Mouse (Mus musculus): Measurements from ENCODE around the gene Pstpip1.

Gene Pstpip1

DNA sequence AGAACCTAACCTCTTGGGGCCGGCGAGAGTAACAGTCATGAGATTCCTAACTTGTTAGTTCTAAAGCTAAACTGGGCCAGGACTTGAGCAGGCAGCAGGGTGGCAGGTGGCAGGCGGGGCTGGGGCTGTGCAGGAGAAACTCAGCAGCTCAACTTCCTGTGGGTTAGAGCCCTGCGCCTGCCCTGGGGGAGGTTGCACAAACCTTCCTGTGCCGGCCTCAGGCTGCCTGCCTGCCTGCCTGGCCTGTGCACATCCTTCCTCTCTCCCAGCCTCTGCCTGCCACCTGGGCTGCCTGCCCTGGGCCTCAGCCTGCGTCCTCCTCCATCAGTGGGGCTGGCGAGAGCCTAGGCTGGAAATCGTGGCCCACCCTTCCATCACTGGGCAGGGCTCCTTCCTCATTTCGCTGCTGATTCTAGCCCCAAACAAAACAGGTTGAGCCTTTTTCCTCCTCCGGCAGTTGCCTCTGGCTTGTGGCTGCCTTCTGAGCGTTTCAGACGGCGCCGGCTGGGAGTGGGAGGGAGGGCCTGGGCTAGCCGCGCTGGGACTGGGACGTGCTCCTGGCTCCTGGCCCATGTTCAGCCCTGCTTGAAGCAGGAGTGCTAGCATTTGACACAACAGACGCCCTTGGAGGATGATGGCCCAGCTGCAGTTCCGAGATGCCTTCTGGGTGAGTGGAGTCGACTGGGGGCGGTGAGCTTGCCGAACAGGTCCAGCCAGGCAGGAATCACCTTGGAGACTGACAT is at the start of gene Pstpip1:
TSS of gene Pstpip1 (plus strand) at position 185 of the 743 bp plus-strand sequence.
- DNase-seq (ENCODE audit: low spot score in 2 of 2): peak; percentile 49 to 53

GRCm38 (mm10) chr9:56041372-56042180 is 48.2 kb upstream of the Pstpip1 start, which contains the start of gene Rcn2:
TSS of gene Rcn2 (plus strand) at chr9:56041845.
- DNase-seq (ENCODE audit: low spot score in 2 of 2): peak; percentile 95

GRCm38 (mm10) chr9:56042181-56042621 is 47.6 kb upstream of the Pstpip1 start:
- DNase-seq (ENCODE audit: low spot score in 2 of 2): no peak

DNA sequence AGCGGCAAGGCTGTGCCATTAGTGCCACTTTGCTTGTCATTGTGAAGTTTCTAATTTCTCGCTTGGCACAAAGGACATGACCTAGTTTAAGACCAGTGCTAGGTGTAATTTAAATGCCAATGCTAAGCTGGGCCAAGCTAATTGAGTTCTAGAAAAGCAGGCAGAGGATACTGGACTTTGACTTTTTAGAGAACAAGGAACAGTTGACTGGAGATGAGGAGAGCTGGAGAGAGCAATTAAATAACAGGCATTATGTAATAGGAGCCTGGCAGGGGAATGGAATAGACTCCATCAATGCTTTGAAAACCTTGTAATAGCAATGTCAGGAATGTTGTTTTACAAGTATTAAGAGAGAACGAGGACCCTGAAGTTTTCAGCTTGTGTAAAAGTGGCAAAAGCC is 36.0 kb upstream of the Pstpip1 start:
- no peak for DNase-seq (ENCODE audit: low spot score in 2 of 2)

DNA sequence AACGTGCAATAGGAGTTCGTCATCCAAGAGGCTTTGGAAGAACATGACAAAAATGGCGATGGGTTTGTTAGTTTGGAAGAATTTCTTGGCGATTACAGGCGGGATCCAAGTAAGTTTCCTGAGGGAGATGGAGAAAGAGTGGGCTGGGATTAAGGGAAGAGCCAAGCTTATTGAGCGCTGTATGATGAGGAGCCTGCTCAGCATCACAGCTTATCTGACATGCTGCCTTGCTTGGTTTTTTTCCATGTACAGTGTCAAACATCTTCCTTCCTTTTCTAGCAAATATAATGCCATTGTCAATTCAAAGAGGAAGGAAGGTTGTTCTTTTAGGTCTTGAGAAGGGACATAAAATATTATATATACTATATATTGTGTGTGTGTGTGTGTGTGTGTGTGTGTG is 33.6 kb upstream of the Pstpip1 start:
- no peak for DNase-seq (ENCODE audit: low spot score in 2 of 2)

GRCm38 (mm10) chr9:56062336-56062735 is 27.4 kb upstream of the Pstpip1 start:
- no peak for DNase-seq (ENCODE audit: low spot score in 2 of 2)

DNA sequence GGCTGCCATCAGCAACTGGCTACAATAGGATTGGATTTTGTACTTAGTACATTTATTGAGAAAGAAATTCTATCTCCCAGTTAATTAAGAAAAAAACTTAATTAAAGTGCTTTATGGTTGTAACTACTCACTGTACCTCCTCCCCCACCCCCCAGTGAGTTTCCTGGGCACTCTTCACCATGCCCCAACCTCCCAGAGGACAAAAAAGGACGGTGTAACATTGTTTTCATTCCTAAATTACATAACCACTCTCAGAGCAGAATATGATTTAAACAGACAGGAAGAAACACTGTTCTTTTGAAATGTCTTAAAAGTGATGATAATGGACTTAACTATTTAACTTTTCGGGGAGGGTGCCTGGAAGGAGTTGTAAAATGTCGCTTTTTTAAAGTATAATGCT is 24.8 kb upstream of the Pstpip1 start:
- no peak for DNase-seq (ENCODE audit: low spot score in 2 of 2)

GRCm38 (mm10) chr9:56067964-56068363 is 21.8 kb upstream of the Pstpip1 start:
- DNase-seq (ENCODE audit: low spot score in 2 of 2): no peak

DNA sequence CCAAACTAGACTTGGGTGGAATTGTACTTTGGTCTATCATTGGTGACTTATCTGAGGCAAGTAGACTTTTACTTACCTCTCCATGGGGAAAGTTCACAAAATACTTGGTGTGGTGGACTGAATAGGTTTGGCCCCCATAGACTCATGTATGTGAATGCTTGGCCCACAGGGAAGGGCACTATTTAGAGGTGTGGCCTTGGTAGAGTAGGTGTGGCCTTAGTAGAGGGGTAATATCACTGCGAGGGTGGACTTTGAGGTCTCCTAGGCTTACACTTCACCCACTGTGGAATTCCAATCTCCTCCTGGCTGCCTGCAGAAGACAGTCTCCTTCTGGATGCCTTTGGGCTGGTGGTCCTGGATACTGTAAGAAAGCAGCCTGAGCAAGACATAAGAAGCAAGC is 21.1 kb upstream of the Pstpip1 start:
- no peak for DNase-seq (ENCODE audit: low spot score in 2 of 2)

DNA sequence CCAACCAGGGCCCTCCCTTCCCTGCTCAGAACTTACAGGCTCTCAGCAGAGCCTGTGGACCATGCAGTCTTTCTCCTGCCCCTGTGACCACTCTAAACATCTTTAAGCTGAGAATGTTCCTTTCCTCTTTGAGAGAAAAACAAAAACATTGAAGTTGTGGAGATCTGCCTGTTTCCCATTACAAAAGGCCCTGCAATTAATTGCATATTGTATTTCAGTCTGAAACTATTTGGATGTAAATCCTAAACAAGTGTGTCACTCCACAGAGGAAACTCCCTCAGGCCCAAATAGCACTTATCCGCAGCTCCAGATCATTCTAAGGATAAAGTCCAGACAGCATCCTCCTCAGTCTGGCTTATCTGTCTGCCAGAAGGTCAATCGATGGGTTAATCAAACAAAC is 16.9 kb upstream of the Pstpip1 start:
- no peak for DNase-seq (ENCODE audit: low spot score in 2 of 2)

DNA sequence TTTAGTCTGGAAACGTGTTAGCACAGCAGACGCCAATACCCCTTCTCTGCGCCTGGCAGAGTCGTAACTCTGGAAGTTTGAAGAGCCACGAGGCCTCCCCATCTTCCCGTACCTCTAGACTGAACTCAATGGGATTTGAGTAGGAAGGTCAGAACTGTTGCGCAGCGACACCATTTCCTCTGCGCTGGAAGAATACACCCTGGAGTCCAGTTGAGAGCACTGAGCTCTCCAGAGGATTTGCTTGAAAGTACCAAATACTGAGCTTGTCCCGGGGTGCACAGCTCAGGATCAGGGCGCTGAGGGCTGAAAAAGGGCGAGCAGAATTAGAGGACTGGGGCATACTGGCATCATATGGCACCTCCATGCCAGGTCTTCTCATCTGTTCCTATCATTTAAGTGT is 14.9 kb upstream of the Pstpip1 start:
- DNase-seq (ENCODE audit: low spot score in 2 of 2): no peak

GRCm38 (mm10) chr9:56075264-56075663 is 14.5 kb upstream of the Pstpip1 start:
- DNase-seq (ENCODE audit: low spot score in 2 of 2): peak in 1 of 2 experiments; percentile 59

DNA sequence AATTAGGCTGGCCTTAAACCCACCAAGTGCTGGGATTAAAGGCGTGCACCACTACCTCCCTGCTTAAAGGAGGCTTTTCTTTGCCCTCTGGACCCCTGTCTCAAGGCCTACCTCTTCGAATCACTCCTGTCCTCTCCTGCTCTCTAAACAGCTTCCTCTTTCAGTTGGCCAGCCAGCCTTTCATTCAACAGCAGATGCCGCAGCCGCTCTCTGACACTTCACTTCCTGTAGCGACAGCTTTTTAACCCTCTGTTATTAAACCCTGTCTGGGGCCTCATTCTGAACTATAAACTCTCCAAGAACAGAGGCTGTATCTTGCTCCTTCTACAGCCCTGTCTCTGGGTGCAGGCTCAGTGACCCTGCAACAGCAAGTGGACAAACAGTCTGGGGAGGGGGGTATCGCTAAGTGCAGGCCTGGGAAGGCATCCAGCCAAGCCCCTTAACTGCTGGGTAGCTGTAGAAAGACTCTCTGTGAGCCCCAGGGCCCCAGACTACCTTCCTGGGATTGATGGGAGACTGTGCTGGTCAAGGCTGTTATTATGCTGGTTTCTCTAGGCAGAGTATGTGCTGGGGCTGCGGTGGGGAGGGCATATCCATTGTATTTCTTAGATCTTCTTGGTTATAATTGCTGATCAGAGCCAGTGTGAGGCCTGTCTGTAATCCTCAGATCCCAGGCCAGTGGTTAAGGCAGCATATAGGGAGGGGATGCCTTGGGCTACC is 13.7 kb upstream of the Pstpip1 start:
- DNase-seq (ENCODE audit: low spot score in 2 of 2): no peak

GRCm38 (mm10) chr9:56079587-56079986 is 10.2 kb upstream of the Pstpip1 start:
- no peak for DNase-seq (ENCODE audit: low spot score in 2 of 2)

DNA sequence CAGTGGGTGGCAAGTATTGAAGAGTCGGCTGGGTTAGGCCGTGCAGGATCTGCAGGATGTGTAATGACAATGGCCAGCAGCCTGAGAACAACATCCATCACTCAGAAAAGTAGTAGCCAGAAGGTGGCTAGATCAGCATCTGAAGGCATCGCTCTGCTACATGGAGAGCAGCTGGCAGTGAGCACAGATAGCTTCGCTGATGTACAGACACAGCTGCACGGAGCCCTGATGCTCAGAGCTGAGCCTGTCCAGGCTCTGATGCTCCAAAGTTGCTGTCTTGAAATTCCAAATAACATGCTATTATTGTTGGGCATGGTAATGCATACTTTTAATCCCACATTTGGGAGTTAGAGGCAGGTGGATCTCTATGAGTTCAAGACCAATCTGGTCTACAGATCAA is 3.2 kb upstream of the Pstpip1 start:
- DNase-seq (ENCODE audit: low spot score in 2 of 2): no peak

GRCm38 (mm10) chr9:56090546-56091225 is 924 bp downstream of the Pstpip1 start:
- no peak for DNase-seq (ENCODE audit: low spot score in 2 of 2)

GRCm38 (mm10) chr9:56092102-56092501 is 2.3 kb downstream of the Pstpip1 start:
- no peak for DNase-seq (ENCODE audit: low spot score in 2 of 2)

DNA sequence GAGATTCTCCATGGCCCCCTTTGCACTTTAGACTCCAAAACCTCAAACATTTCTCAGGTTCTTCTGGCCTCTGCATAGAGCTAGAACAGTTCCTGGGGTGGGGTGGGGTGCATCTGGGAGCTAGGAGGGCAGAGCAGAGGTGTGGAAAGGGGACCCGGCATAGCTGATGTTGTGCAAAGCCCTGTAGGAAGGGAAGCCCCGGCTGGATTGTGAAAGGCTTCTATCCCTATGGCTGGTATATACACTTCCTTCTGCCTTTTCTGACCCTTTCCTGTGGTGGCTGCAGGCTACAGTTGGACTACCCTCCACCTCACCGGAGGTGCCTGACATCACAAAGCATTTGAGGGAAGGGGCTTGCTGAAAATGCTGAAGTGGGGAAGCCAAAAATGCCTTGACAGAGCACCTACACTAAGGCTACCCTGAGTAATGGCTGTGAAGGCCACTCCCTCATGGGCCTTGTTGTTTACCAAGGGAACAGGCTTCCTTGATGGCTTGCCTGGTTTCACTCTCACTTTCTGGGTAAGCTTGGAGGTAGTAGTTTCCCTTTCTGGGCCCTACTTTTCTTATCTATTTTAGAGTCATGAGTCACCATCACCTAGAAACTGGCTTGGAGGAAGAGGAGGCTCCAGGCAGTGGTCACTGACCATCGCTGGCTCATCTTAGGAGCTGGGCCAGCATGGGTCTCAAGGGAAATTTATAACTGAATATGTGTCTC is 8.0 kb downstream of the Pstpip1 start:
- DNase-seq (ENCODE audit: low spot score in 2 of 2): no peak

DNA sequence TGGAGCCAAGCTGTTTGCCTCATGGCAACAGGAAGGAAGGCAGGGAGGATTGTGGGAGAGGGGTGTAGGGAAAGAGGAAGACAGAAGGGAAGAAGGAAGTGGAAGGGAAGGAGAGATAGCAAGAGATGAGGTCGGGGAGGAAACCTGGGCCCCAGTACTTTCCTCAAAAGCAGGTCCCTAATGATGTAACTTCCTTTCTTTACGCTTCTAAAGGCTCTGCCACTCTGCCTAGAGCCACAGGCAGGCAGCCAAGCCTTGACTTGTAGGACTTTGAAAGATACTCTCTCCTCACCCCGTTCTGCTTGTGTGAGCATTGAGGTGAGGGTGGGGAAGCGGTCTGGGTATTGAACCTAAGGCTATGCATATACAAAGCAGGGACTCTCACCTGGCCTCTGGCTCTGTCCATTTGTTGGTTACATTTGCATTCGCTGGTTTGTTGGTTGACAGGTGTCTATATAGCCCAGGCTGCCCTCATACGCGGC is 10.3 kb downstream of the Pstpip1 start:
- DNase-seq (ENCODE audit: low spot score in 2 of 2): no peak

- DNase-seq (ENCODE audit: low spot score in 2 of 2): no peak
These were observed 11.3 kb downstream of the Pstpip1 start for GRCm38 (mm10) chr9:56101022-56101421.

DNA sequence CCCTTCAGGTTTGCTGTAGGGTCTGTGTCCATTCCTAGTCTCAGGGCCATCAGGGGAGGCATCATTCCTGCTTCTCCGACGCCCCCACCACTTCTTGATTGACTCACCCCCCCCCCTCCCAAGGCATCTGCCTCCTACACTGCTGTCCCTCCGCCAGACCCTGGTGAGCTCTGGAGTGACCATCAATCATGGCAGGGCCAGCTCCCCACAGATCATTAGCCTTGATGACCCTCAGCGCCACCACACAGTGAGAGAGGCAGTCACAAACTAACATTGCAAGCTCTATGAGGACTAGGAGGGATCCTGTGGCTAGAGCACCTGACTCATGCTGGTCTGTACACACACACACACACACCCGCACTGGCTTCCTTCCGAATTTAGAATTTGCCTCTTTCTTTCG is 15.2 kb downstream of the Pstpip1 start:
- no peak for DNase-seq (ENCODE audit: low spot score in 2 of 2)

Measured in frontal cortex, postnatal 36 days (tissue).